Comparison of ENCODE assay signal across 12 mouse cellular contexts in the genomic region with DNA sequence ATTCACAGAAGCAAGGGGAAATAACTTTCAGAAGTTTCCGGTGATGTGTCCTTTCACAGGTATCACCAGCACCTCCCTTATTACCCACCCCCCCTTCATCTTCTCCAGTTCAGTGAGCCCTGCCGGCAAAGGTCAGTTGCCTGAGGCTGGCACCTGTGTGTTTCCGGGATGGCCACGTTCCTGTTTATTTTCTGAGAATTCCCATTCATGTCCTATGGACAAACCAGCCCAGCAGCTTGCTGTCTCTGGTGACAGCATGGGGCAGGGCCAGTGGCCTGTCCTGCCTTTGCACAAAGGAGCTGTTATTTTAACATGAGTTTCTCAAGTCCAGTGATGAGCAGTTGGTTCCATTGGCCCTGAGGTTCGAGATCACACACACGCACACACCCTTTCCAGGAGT. TPM values are rescaled to one million over a fixed set of nuclear protein-coding genes. Genes with fewer than 3 reads are reported as not detected.
A peak's percentile ranks its signal among the peaks of the same experiment; 100 is the strongest.
DNase-seq lines count a peak whose midpoint lies in the region; ATAC-seq and TF ChIP-seq lines count a peak whose summit lies in the region.
"Had no signal": no experiment of that assay in that cellular context is flagged by ENCODE, and none has a peak within 500 bp of the region (broad histone marks: within the 10 kb centered on the region; RNA-seq: fewer than 3 reads in every experiment).

No protein-coding gene starts in this region.

- no peak for DNase-seq in heart, adult 18-20 months
- DNase-seq in lung, embryonic 14.5 days, result no peak
- no peak for DNase-seq in lung, adult 2 months
- DNase-seq in spleen, postnatal 14 days (ENCODE audit: low spot score in 2 of 2), result no peak
- DNase-seq in adrenal gland, postnatal 14 days, result no peak
- DNase-seq: cerebellum, adult 9-11 months; retina, postnatal 1 day had no signal

- H3K27ac ChIP-seq in heart, embryonic 14.5 days (replicated peaks in 1 of 2; ENCODE audit: control insufficient read depth in 1 of 2, insufficient read depth in 1 of 2, low read depth in 2 of 2, low read length in 2 of 2), result peak overlapping the region; percentile 92 to 94
- peak overlapping the region; percentile 85 for H3K27ac ChIP-seq in lung, embryonic 14.5 days (ENCODE audit: low read depth)
- H3K27ac ChIP-seq in embryonic fibroblast, embryonic 13.5 days (ENCODE audit: insufficient read depth, low read length), result peak overlapping the region; percentile 39; the same call in 1 of the 2 replicates
- H3K27ac ChIP-seq: neural tube, embryonic 12.5 days had no signal

- H3K27me3 ChIP-seq in heart, embryonic 14.5 days (ENCODE audit: control insufficient read depth, insufficient read depth, low read length), result no peaks in the 10 kb centered on the region
- no peaks in the 10 kb centered on the region for H3K27me3 ChIP-seq in lung, embryonic 14.5 days (ENCODE audit: insufficient read depth, low read length)
- H3K27me3 ChIP-seq in myocyte (ENCODE audit: control insufficient read depth, insufficient read depth, insufficient read length), result no peaks in the 10 kb centered on the region
- H3K27me3 ChIP-seq: neural tube, embryonic 12.5 days had no signal

- TF ChIP-seq CTCF in lung, embryonic 14.5 days (IDR thresholded peaks at IDR 0.05; ENCODE audit: low read depth), result no peak
- TF ChIP-seq CTCF in lung, adult 2 months (IDR thresholded peaks at IDR 0.05; ENCODE audit: insufficient read depth, low read length), result no peak
- TF ChIP-seq CTCF in embryonic fibroblast, embryonic 13.5 days (IDR thresholded peaks at IDR 0.05; ENCODE audit: borderline replicate concordance, insufficient read depth, low read length), result no peak

- no peak for ATAC-seq in heart, embryonic 14.5 days (ENCODE audit: insufficient number of reproducible peaks, insufficient read depth, low FRiP score, low read depth)
- no peak for ATAC-seq in lung, embryonic 14.5 days (ENCODE audit: insufficient read depth)

- no peak overlapping the region for H3ac ChIP-seq in myocyte (ENCODE audit: control insufficient read depth, insufficient read length)

- H3K9me3 ChIP-seq in heart, embryonic 14.5 days (ENCODE audit: control insufficient read depth, low read length), result no peaks in the 10 kb centered on the region
- H3K9me3 ChIP-seq in lung, embryonic 14.5 days (ENCODE audit: low read depth, low read length), result no peaks in the 10 kb centered on the region
- H3K9me3 ChIP-seq: neural tube, embryonic 12.5 days had no signal

- WGBS in heart, embryonic 14.5 days, result 62% methylated on average over 6 of the region's 6 CpGs
- WGBS in lung, embryonic 14.5 days, result 36% methylated on average over 6 of the region's 6 CpGs
- 44% methylated on average over 6 of the region's 6 CpGs for WGBS in lung, adult 2 months

- 0 out of 2 replicates have a peak, but pooled peaks cover 4% of the 10 kb centered on the region for H3K36me3 ChIP-seq in heart, embryonic 14.5 days (ENCODE audit: control insufficient read depth, insufficient read depth, low read length)
- no peaks in the 10 kb centered on the region for H3K36me3 ChIP-seq in lung, embryonic 14.5 days (ENCODE audit: insufficient read depth)
- peaks cover 11% of the 10 kb centered on the region for H3K36me3 ChIP-seq in myocyte (ENCODE audit: control insufficient read depth, insufficient read depth)

- H3K4me3 ChIP-seq in heart, embryonic 14.5 days (ENCODE audit: control insufficient read depth in 1 of 2, insufficient read depth in 1 of 2, low read depth in 1 of 2, low read length in 2 of 2), result no peak overlapping the region
- H3K4me3 ChIP-seq in lung, embryonic 14.5 days (ENCODE audit: low read depth, low read length), result no peak overlapping the region
- no peak overlapping the region for H3K4me3 ChIP-seq in lung, adult 2 months (replicated peaks; ENCODE audit: extremely low read depth, low read depth, low read length)
- no peak overlapping the region for H3K4me3 ChIP-seq in embryonic fibroblast, embryonic 13.5 days (ENCODE audit: insufficient read depth, low read length)
- H3K4me3 ChIP-seq in myocyte, result no peak overlapping the region
- H3K4me3 ChIP-seq: neural tube, embryonic 12.5 days had no signal

- no peak for TF ChIP-seq POLR2A in lung, adult 2 months (IDR thresholded peaks at IDR 0.05; ENCODE audit: borderline replicate concordance, extremely low read depth, low read depth, low read length)
- TF ChIP-seq POLR2A in embryonic fibroblast, embryonic 13.5 days (IDR thresholded peaks at IDR 0.05; ENCODE audit: low read depth, low read length), result no peak
- no peak for TF ChIP-seq POLR2A in myocyte (IDR thresholded peaks at IDR 0.05; ENCODE audit: insufficient read length, low read depth)

- H3K9ac ChIP-seq in heart, embryonic 14.5 days (ENCODE audit: low read length), result peak overlapping the region; percentile 64; the same call in 1 of the 2 replicates
- no peak overlapping the region for H3K9ac ChIP-seq in lung, embryonic 14.5 days

- peaks cover 63% of the 10 kb centered on the region for H3K79me2 ChIP-seq in myocyte (ENCODE audit: control insufficient read depth, insufficient read depth)

- H3K4me2 ChIP-seq in heart, embryonic 14.5 days (ENCODE audit: low read length), result no peak overlapping the region
- no peak overlapping the region for H3K4me2 ChIP-seq in lung, embryonic 14.5 days
- H3K4me2 ChIP-seq in myocyte (ENCODE audit: low read depth), result peak overlapping the region; percentile 72
- H3K4me2 ChIP-seq: midbrain, embryonic 11.5 days; neural tube, embryonic 12.5 days had no signal

- peaks cover 73 to 97% of the 10 kb centered on the region in 2 experiments for H3K4me1 ChIP-seq in heart, embryonic 14.5 days (ENCODE audit: control insufficient read depth in 2 of 2, insufficient read depth in 2 of 2, low read length in 2 of 2)
- H3K4me1 ChIP-seq in lung, embryonic 14.5 days (ENCODE audit: insufficient read depth), result peaks cover 76% of the 10 kb centered on the region
- H3K4me1 ChIP-seq in lung, adult 2 months (ENCODE audit: control insufficient read depth, insufficient read depth, low read length), result peaks cover 60% of the 10 kb centered on the region
- peaks cover 38% of the 10 kb centered on the region for H3K4me1 ChIP-seq in embryonic fibroblast, embryonic 13.5 days (ENCODE audit: control insufficient read depth, insufficient read depth, low read length)

TF ChIP-seq in myocyte, 11 proteins besides CTCF, POLR2A, EP300 and RAD21:
- no peak for TF ChIP-seq MAX (IDR thresholded peaks at IDR 0.05; ENCODE audit: low read depth)
- TF ChIP-seq MYOD1 (IDR thresholded peaks at IDR 0.05; ENCODE audit: control insufficient read depth in 1 of 3, insufficient read length in 2 of 3, low read depth in 2 of 3), result no peak
- no peak for TF ChIP-seq SRF (IDR thresholded peaks at IDR 0.05; ENCODE audit: control insufficient read depth, insufficient read length, low read depth)
- TF ChIP-seq TCF12 (IDR thresholded peaks at IDR 0.05; ENCODE audit: insufficient read depth, poor library complexity, severe bottlenecking), result no peak
- TF ChIP-seq POLR2AphosphoS2 (IDR thresholded peaks at IDR 0.05; ENCODE audit: insufficient read length, low read depth), result no peak

RNA-seq across cellular contexts. Expression of gene Sh3bp4, which starts 37.3 kb away (rescaled TPM):
- 17.2 and 19.2 TPM in 2 replicates for polyA plus RNA-seq in heart, embryonic 14.5 days (2014; fragmentation: Nextera tagmentation; extraction: Ambion mirVana)
- 10 to 100 TPM; 11.2 TPM for total RNA-seq in heart, adult 18-20 months (2021)
- 25.5 and 26.2 TPM in 2 replicates for polyA plus RNA-seq in lung, embryonic 14.5 days (2014; fragmentation: Nextera tagmentation; extraction: Ambion mirVana)
- polyA plus RNA-seq in lung, adult 2 months (2012; rRNA removed), result 33.9 and 40.2 TPM in 2 replicates
- polyA plus RNA-seq in embryonic fibroblast, embryonic 13.5 days (2011; ENCODE audit: insufficient read length, low read depth, missing spikeins), result 19.8 and 21.7 TPM in 2 replicates
- polyA plus RNA-seq in myocyte (2012; fragmentation: generic; extraction: Trizol), result 23.2 TPM
- total RNA-seq in adrenal gland, postnatal 14 days (2021), result 15.0 and 19.1 TPM in 2 replicates

Comparison
In these comparisons a context has a peak if more than half of its experiments do, and no peak if none do; other contexts are left out.
1. H3K27ac ChIP-seq: peak in every context shown above with its lines; median percentile 93 in heart, embryonic 14.5 days; 85 in lung, embryonic 14.5 days; 39 in embryonic fibroblast, embryonic 13.5 days.